Comparison of ENCODE assay signal across 9 mouse cellular contexts in genomic region chr19:56485376-56486271, GRCm38 (mm10). TPM values are rescaled to one million over a fixed set of nuclear protein-coding genes. Genes with fewer than 3 reads are reported as not detected.
DNase-seq lines count a peak whose midpoint lies in the region; ATAC-seq and TF ChIP-seq lines count a peak whose summit lies in the region.
"Had no signal": no experiment of that assay in that cellular context is flagged by ENCODE, and none has a peak within 500 bp of the region (broad histone marks: within the 10 kb centered on the region; RNA-seq: fewer than 3 reads in every experiment).

No protein-coding gene starts in this region.

- no peaks in the 10 kb centered on the region for H3K27me3 ChIP-seq in hindbrain, postnatal 0 days (ENCODE audit: insufficient read depth, low read length)
- no peaks in the 10 kb centered on the region for H3K27me3 ChIP-seq in hindbrain, embryonic 14.5 days (ENCODE audit: control insufficient read depth, insufficient read depth, low read length)
- no peaks in the 10 kb centered on the region for H3K27me3 ChIP-seq in forebrain, postnatal 0 days (ENCODE audit: insufficient read depth, low read length)
- H3K27me3 ChIP-seq in kidney, embryonic 15.5 days: no peaks in the 10 kb centered on the region

- peak; percentile 47 for DNase-seq in hindbrain, postnatal 0 days (ENCODE audit: low spot score)
- no peak for DNase-seq in hindbrain, embryonic 14.5 days (ENCODE audit: low spot score)
- DNase-seq in forebrain, postnatal 0 days: no peak
- peak; percentile 67 for DNase-seq in retina, embryonic 14.5 days (ENCODE audit: low spot score)
- no peak for DNase-seq in spleen, adult 18-20 months
- no peak for DNase-seq in left cerebral cortex, adult 8-10 months (ENCODE audit: low spot score in 2 of 2)

- H3K9me3 ChIP-seq in hindbrain, postnatal 0 days (ENCODE audit: low read length): no peaks in the 10 kb centered on the region
- no peaks in the 10 kb centered on the region for H3K9me3 ChIP-seq in hindbrain, embryonic 14.5 days (ENCODE audit: control insufficient read depth, low read length)
- H3K9me3 ChIP-seq in forebrain, postnatal 0 days (ENCODE audit: low read length): no peaks in the 10 kb centered on the region
- no peaks in the 10 kb centered on the region for H3K9me3 ChIP-seq in kidney, embryonic 15.5 days (replicated peaks)

- peak; percentile 61 for ATAC-seq in hindbrain, postnatal 0 days
- no peak for ATAC-seq in hindbrain, embryonic 14.5 days (ENCODE audit: low FRiP score)
- peak; percentile 51; the same call in 1 of the 2 replicates for ATAC-seq in forebrain, postnatal 0 days
- peak; percentile 25; the same call in 1 of the 2 replicates for ATAC-seq in kidney, embryonic 15.5 days (replicated peaks; ENCODE audit: low FRiP score)
- ATAC-seq in megakaryocyte-erythroid progenitor cell, adult 5-6 weeks (replicated peaks; ENCODE audit: low FRiP score, low TSS enrichment, poor library complexity, severe bottlenecking): no peak

- peak overlapping the region; percentile 43 for H3K27ac ChIP-seq in hindbrain, postnatal 0 days
- H3K27ac ChIP-seq in hindbrain, embryonic 14.5 days: no peak overlapping the region
- H3K27ac ChIP-seq in forebrain, postnatal 0 days (ENCODE audit: low read depth, low read length): no peak overlapping the region
- peak overlapping the region; percentile 68 for H3K27ac ChIP-seq in kidney, embryonic 15.5 days

- peaks cover 7% of the 10 kb centered on the region; the same call in 1 of the 2 replicates for H3K4me1 ChIP-seq in hindbrain, postnatal 0 days (ENCODE audit: insufficient read depth, low read length)
- peaks cover 19% of the 10 kb centered on the region for H3K4me1 ChIP-seq in hindbrain, embryonic 14.5 days (replicated peaks; ENCODE audit: control insufficient read depth, insufficient read depth, low read length)
- no peaks in the 10 kb centered on the region for H3K4me1 ChIP-seq in forebrain, postnatal 0 days (ENCODE audit: insufficient read depth)
- peaks cover 29% of the 10 kb centered on the region for H3K4me1 ChIP-seq in kidney, embryonic 15.5 days

- no peak overlapping the region for H3K9ac ChIP-seq in hindbrain, postnatal 0 days (replicated peaks; ENCODE audit: low read length)
- H3K9ac ChIP-seq in hindbrain, embryonic 14.5 days: no peak overlapping the region
- H3K9ac ChIP-seq in forebrain, postnatal 0 days: no peak overlapping the region
- H3K9ac ChIP-seq in kidney, embryonic 15.5 days: no peak overlapping the region

- WGBS in hindbrain, postnatal 0 days: 37% methylated on average over 13 of the region's 13 CpGs
- WGBS in hindbrain, embryonic 14.5 days: 60% methylated on average over 13 of the region's 13 CpGs
- 28% methylated on average over 13 of the region's 13 CpGs for WGBS in forebrain, postnatal 0 days
- WGBS in kidney, embryonic 15.5 days: 41% methylated on average over 13 of the region's 13 CpGs

- no peaks in the 10 kb centered on the region for H3K36me3 ChIP-seq in hindbrain, postnatal 0 days (ENCODE audit: insufficient read depth, low read length)
- no peaks in the 10 kb centered on the region for H3K36me3 ChIP-seq in hindbrain, embryonic 14.5 days (replicated peaks; ENCODE audit: control insufficient read depth, insufficient read depth)
- H3K36me3 ChIP-seq in forebrain, postnatal 0 days (ENCODE audit: insufficient read depth): no peaks in the 10 kb centered on the region
- H3K36me3 ChIP-seq in kidney, embryonic 15.5 days: no peaks in the 10 kb centered on the region

- peak overlapping the region; percentile 31; the same call in 1 of the 2 replicates for H3K4me2 ChIP-seq in hindbrain, postnatal 0 days (ENCODE audit: low read depth, low read length)
- H3K4me2 ChIP-seq in hindbrain, embryonic 14.5 days (replicated peaks): no peak overlapping the region
- no peak overlapping the region for H3K4me2 ChIP-seq in forebrain, postnatal 0 days (ENCODE audit: low read depth)
- H3K4me2 ChIP-seq in kidney, embryonic 15.5 days: peak overlapping the region; percentile 10; the same call in 1 of the 2 replicates

- no peak for TF ChIP-seq CTCF in hindbrain, postnatal 0 days (IDR thresholded peaks at IDR 0.05; ENCODE audit: low read depth)
- TF ChIP-seq CTCF in forebrain, postnatal 0 days (IDR thresholded peaks at IDR 0.05; ENCODE audit: low read depth): no peak

- H3K4me3 ChIP-seq in hindbrain, postnatal 0 days (ENCODE audit: low read length): no peak overlapping the region
- no peak overlapping the region for H3K4me3 ChIP-seq in hindbrain, embryonic 14.5 days (replicated peaks; ENCODE audit: low read length)
- H3K4me3 ChIP-seq in forebrain, postnatal 0 days (ENCODE audit: low read depth, low read length): no peak overlapping the region
- no peak overlapping the region for H3K4me3 ChIP-seq in kidney, embryonic 15.5 days (replicated peaks)

RNA-seq across cellular contexts. Expression of gene Plekhs1, which starts 24.2 kb away (rescaled TPM):
- total RNA-seq in hindbrain, postnatal 0 days (2014; rRNA removed): not detected in 2 replicates
- 0.24 and 0.32 TPM in 2 replicates for polyA plus RNA-seq in hindbrain, postnatal 0 days (2015; fragmentation: Nextera tagmentation; extraction: Ambion mirVana)
- 0.08 and 0.21 TPM in 2 replicates for polyA plus RNA-seq in hindbrain, embryonic 14.5 days (2014; fragmentation: Nextera tagmentation; extraction: Ambion mirVana)
- 0.14 and 0.15 TPM in 2 replicates for total RNA-seq in forebrain, postnatal 0 days (2014; rRNA removed)
- polyA plus RNA-seq in forebrain, postnatal 0 days (2015; fragmentation: Nextera tagmentation; extraction: Ambion mirVana): 0.28 and 0.29 TPM in 2 replicates
- 0.74 and 1.0 TPM in 2 replicates for polyA plus RNA-seq in kidney, embryonic 15.5 days (2015; fragmentation: Nextera tagmentation; extraction: Ambion mirVana)
- 1.2 TPM in 1 of 2 replicates, not detected in the other for total RNA-seq in megakaryocyte-erythroid progenitor cell, adult 5-6 weeks (2014; fragmentation: Nextera tagmentation)
- 0.11 TPM in 1 of 2 replicates, not detected in the other for total RNA-seq in megakaryocyte-erythroid progenitor cell, adult 5-6 weeks (2017)
- 1 to 10 TPM in 1 of 4 experiments, under 1 TPM in 3; 0.34 to 1.0 (median 0.79) TPM for total RNA-seq in left cerebral cortex, adult 8-10 months (2022)
- total RNA-seq: hematopoietic stem cell, adult 5-6 weeks had no signal

Comparison
In these comparisons a context has a peak if more than half of its experiments do, and no peak if none do; other contexts are left out.
1. ATAC-seq: peak in hindbrain, postnatal 0 days (single experiment), forebrain, postnatal 0 days (single experiment) and kidney, embryonic 15.5 days (single experiment); none in hindbrain, embryonic 14.5 days (single experiment) and megakaryocyte-erythroid progenitor cell, adult 5-6 weeks (single experiment).
2. DNase-seq: peak in hindbrain, postnatal 0 days (single experiment) and retina, embryonic 14.5 days (single experiment); none in hindbrain, embryonic 14.5 days (single experiment), forebrain, postnatal 0 days (single experiment), spleen, adult 18-20 months (0 of 2) and left cerebral cortex, adult 8-10 months (0 of 2).
3. H3K27ac ChIP-seq: peak in hindbrain, postnatal 0 days (single experiment) and kidney, embryonic 15.5 days (single experiment); none in hindbrain, embryonic 14.5 days (single experiment) and forebrain, postnatal 0 days (single experiment).
4. H3K4me2 ChIP-seq: peak in hindbrain, postnatal 0 days (single experiment) and kidney, embryonic 15.5 days (single experiment); none in hindbrain, embryonic 14.5 days (single experiment) and forebrain, postnatal 0 days (single experiment).